Mouse (Mus musculus) spleen, adult 2 months (tissue): ENCODE data around the gene Zdbf2.

Experiments used
- CTCF ChIP-seq: fragments of 200-500 bp; IDR thresholded peaks from 2 replicates; pipeline ENCODE4 v1.5.1; 2011; ENCODE audit warnings: mild to moderate bottlenecking, inconsistent platforms; ENCODE audit not compliant: insufficient read depth, insufficient read length, insufficient replicate concordance; ENCODE audit errors: extremely low read depth
- POLR2A ChIP-seq: fragments of 200-500 bp; IDR thresholded peaks from 2 replicates; pipeline ENCODE4 v1.6.1; 2011; ENCODE audit warnings: low read depth, low read length, inconsistent platforms

GRCm38 (mm10) chr1:63239751-63240150, 33.3 kb upstream of the Zdbf2 start:
- no peak for TF ChIP-seq POLR2A
- TF ChIP-seq CTCF, result no peak
